Mouse (Mus musculus): ENCODE results near the gene Slc6a5.
"Not testable (repeated sequence)": the region's sequence is repeated elsewhere in the genome, so short reads cannot be mapped to it uniquely, and the experiment has no call there.

The Slc6a5 gene

DNA sequence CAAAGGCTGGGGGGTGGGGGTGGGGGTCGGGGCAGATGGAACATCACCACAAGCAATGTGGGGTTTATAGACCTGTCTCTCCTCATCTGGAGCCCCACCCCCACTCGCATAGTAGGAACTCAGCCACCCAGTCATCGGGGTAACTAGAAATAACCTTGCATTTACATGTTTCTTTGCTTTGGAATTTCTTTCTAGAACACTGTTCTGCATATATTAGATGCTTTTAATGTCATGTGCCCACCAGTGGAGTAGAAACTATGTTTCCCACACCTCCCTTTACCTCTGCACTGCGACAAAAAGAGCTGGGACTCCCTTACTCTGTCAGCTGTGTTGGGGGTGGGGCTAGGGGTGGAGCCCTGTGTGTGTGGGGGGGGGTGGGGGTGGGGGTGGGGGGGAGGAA, 3.2 kb downstream of the Slc6a5 start:
- no peak for DNase-seq (ENCODE audit: low spot score in 2 of 2)

GRCm38 (mm10) chr7:49913728-49914328, 3.9 kb downstream of the Slc6a5 start:
- no peak for DNase-seq (ENCODE audit: low spot score in 2 of 2)

DNA sequence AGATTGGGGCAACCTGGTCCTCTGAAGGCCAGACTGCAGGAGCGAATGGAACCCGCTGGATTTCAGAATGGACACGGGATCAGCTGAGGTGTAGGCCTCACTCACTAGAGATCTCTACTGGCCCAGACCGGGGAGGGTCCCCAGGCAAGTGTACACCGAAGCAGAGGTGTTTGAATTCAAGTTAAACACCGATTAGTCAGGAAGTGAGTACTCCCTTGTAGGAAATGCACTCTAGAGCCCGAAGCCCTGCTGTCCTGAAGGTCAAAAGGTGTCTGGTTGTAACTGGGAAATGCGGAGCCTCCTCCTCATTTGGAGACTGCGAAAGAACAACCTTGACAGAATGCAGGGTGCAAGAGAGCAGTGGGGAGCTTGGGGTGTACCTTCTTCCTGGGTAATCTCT, 5.0 kb downstream of the Slc6a5 start:
- no peak for DNase-seq (ENCODE audit: low spot score in 2 of 2)

GRCm38 (mm10) chr7:49915471-49915870, 5.5 kb downstream of the Slc6a5 start:
- no peak for DNase-seq (ENCODE audit: low spot score in 2 of 2)

DNA sequence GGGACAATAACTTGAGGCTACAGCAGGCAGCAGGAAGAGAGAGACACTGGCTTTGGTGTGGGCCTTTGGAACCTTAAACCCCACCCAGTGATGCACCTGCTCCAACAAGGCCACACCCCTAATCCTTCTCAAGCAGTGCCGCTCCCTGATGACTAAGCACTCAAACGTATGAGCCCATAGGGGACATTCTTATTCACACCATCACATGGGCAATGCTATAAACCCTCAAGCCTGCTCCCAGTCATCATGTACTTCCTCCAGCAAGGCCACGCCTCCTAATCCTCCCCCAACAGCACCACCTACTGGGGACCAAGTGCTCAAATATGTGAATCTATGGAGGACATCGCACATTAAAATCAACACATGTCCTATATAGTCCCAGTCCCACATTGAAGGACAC, 9.5 kb downstream of the Slc6a5 start:
- DNase-seq (ENCODE audit: low spot score in 2 of 2), result no peak

DNA sequence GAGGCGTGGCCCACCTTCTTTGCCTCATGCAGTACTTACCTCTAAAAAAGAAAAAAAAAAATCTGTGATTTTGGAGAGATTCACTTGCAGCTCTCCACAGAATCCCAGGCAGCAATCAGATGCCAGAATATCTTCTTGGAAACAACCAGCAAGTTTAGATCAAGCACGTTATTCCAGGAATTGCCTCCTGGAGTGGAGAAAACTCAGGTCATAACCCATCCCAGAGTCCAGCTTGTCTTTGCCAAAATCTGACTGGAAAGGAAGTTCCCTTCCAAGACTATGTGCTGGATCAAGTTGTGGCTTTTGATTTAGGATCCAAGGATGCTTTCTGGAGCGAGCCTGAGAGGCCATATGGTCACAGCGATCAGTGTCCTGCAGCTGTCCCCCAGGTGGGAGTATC, 10.8 kb downstream of the Slc6a5 start:
- DNase-seq (ENCODE audit: low spot score in 2 of 2), result no peak

- DNase-seq (ENCODE audit: low spot score in 2 of 2), result no peak
These were observed 13.0 kb downstream of the Slc6a5 start for GRCm38 (mm10) chr7:49922928-49923327.

DNA sequence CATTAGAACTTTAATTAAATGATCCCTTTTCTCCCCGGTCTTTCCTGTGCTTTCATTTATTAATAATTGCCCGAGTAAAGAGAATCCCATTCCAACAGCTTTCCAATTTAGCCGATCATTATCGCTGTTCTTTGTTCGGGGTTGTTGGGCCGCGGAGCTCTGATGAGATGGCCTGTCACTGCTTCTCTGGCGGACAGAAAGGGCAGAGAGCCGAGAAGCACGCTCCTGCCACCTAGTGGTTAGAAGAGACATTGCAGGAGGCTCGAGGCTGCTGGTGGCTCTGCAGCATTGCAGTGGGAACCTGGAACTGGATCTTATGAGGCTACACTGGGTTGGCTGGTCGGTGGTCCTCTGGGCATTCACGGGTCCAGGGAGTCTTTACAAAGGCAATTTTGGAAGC, 13.4 kb downstream of the Slc6a5 start:
- DNase-seq (ENCODE audit: low spot score in 2 of 2), result peak; percentile 43 to 69

DNA sequence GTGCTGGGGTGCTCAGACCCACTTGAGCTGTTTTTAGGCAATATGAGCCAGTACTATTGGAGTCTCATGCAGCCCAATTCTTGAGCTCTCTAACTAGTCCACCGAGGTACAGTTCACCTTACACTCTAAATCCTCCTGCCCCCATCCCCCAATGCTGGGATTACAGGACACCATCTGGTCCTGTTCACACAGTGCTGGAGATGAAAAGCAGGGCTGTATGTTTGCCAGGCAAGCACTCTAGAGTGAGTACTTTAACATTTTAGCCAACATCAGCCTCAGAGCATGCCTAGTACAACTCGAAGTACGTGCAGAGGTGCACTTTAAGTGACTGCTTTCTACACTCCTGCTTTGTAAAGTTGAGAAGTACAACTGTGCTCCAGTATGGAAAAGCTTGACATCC, 18.6 kb downstream of the Slc6a5 start:
- DNase-seq (ENCODE audit: low spot score in 2 of 2), result no peak

DNA sequence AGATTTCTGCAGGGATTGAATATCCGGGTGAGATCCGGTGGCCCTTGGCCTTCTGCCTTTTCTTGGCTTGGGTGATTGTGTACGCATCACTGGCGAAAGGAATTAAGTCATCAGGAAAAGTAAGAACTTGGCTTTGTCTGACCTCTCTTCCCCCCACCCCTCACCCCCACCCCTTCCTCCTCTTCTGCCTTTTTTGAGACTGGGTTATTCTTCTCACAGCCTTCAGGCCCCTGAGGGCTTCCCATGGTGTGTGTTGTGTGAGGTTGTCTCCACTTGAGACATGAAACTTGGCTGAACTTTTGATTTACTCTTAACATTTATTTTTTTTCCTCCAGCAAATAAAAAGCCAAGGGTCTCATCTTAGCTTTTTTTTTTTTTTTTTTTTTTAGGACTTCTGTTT, 20.1 kb downstream of the Slc6a5 start:
- no peak for DNase-seq (ENCODE audit: low spot score in 2 of 2)

DNA sequence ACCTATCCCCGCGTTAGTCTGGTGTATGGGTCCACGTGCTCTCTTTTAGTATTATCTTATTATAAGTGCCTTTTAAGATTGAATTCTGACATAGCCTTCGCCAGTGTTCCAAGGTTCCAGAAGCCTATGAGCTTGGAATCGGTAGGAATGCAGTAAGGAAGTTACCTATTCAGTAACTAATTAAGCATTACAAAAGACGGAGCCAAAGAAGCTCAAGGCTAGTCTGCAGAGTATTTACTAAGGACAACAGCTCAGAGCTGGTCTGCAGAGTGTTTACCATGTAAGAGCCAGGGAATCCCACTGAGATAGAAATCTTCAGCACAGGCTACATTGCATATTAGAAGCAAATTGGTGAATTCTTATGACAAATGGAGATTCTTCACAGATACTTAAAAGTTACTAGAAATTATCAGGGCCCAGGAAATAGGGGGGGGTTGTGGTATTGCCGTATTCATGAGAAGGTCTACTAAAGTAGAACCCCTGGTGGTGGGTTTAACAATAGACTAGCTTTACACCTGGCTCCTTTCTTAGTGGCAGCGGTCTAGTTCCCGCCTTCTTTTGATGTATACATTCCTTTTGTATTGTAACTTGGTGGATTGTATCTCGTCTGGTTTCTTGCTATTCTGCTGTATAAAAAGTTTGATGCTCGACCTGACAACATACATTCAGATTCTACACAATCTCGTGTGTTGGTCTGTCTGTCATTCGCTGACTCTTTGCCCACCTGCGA, 23.6 kb downstream of the Slc6a5 start:
- DNase-seq (ENCODE audit: low spot score in 2 of 2), result not testable (repeated sequence)

GRCm38 (mm10) chr7:49936821-49937220, 26.9 kb downstream of the Slc6a5 start:
- no peak for DNase-seq (ENCODE audit: low spot score in 2 of 2)

GRCm38 (mm10) chr7:49942023-49942422, 32.1 kb downstream of the Slc6a5 start:
- DNase-seq (ENCODE audit: low spot score in 2 of 2), result no peak

- DNase-seq (ENCODE audit: low spot score in 2 of 2), result no peak
These were observed 32.5 kb downstream of the Slc6a5 start for GRCm38 (mm10) chr7:49942490-49942889.

DNA sequence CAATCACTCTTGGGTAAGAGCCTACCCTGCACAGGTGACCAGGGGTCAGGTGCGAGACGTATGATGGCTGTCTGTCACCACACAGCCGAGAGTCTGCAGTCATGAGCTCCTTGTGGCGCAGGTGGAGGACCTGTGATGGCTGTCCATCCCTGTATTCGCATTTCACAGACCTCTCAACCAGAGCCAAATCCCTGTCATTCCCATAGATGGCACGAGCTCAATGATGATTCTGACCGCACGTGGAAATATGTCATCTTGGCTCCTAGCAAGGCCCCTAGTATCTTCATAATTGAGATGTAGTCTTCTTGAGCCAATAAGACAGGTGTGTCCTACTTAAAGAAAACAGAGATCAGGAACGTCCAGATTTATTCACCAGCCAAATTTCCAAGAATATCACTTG, 36.7 kb downstream of the Slc6a5 start:
- no peak for DNase-seq (ENCODE audit: low spot score in 2 of 2)

- DNase-seq (ENCODE audit: low spot score in 2 of 2), result no peak
These were observed 43.7 kb downstream of the Slc6a5 start for GRCm38 (mm10) chr7:49953546-49954181.

- no peak for DNase-seq (ENCODE audit: low spot score in 2 of 2)
These were observed 44.9 kb downstream of the Slc6a5 start for GRCm38 (mm10) chr7:49954834-49955233.

- no peak for DNase-seq (ENCODE audit: low spot score in 2 of 2)
These were observed 47.2 kb downstream of the Slc6a5 start for GRCm38 (mm10) chr7:49957142-49957541.

DNA sequence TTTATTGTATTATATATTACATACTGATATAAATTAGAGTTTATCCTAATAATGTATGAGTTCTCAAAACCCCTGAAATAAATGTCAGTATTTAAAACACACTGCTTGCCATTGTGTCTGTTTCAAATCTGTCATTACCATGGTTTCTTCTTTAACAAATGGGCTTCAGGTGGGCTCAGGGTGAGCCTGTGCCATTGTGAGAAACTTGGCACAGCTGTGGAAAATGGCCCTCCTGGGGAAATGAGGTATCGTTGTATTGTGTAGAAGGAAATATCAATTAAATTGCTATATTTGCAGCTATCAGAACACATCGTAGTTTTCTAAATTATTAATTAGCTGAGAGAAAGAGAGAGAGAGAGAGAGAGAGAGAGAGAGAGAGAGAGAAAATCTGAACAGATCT, 53.8 kb downstream of the Slc6a5 start:
- no peak for DNase-seq (ENCODE audit: low spot score in 2 of 2)

DNA sequence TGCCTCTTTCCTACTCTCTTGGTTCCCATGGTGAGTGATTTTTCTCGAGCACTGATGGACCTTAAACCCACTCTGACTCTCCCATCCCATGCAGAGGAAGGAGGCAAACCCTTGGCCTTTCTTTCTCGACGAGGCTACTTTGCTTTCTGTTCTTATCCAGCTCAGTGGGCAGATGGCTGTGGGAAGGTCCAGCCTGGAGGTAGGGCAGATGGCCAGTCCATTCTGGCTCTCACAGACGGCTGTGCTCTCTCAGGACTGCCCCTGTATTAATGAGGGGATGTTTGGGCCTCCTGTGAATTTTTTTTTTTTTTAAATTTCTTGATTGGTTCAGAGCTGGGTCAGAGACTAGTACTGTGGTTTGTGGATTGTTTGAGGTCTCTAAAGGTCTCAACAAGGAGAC, 59.6 kb downstream of the Slc6a5 start:
- DNase-seq (ENCODE audit: low spot score in 2 of 2), result no peak

DNA sequence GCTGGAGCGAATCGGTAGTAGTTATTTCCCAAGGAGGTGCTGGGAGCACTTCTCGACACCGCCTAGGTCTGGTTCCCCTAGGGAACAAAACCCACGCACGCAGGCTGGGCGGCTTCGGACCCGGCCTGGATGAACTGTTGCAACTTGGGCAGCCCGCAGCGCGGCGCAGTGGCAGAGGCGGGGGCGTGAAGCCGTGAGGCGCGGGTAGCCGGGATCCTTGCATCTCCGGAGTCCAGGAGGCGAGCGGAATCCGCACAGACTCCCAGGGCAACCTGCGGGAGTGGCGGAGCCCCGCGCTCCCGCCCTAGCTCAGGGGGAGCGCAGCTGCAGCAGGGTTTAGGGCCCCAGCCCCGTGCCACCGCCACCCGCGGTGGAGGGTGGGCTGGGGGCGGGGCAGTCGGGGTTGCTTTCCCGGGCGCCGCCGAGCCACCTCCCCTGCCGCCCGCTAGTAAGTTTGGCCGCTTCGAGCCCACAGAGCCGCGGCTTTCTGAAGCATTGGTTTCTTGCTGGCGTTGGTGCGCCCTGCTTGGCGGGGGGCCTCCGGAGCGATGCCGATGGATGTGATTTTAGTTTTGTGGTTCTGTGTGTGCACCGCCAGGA, 65.0 kb downstream of the Slc6a5 start, which contains the start of gene Nell1:
Gene Nell1 (plus strand): TSS at position 24 of the 600 bp plus-strand sequence.
- DNase-seq (ENCODE audit: low spot score in 2 of 2), result no peak

DNA sequence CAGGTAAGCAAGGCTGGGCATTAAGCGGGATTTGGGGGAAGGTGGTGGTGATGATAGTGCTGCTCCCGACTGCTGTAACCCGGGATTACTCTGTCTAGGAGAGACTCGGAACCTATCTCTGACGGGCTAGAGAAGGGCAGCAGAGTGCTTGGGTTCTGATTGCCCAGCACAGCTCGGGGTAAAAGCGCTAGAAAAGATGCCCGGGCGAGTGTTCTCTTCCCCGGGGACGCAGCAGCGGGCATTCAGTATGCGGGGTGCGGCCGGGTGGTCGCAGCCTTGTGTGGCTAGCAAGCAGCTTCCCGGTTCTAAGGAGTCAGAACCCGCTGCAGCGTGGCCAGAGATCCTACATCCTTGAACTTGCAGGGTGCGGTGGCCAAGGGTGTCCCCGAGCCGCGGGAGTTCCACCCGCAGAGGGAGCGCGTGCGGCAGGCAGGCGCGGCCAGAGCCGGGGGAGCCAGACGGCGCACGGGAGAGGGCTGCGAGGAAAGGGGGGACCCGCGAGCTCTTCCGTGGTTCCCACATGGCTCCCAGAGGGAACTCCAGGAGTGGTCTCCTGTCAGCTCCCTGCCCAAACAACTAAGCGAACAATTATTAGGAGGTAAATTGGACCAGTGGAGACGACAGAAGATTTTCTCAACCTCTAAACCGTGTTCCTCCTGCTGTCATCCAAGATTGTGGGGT, 65.6 kb downstream of the Slc6a5 start:
- no peak for DNase-seq (ENCODE audit: low spot score in 2 of 2)
